Mouse (Mus musculus) stomach, adult 2 months (tissue): ENCODE results near the gene Tmem136. TPM values are rescaled to one million over a fixed set of nuclear protein-coding genes. Genes with fewer than 3 reads are reported as not detected.

Experiments used
- polyA plus RNA-seq: library from polyadenylated mRNA; depleted of rRNA; stranded (reverse); fragments of >200 nt; gene quantifications from 2 replicates; pipeline ENCODE4 v1.2.3, GENCODE M21; 2012; rRNA removed

Tmem136 gene
- 0.89 and 1.3 TPM in 2 replicates for polyA plus RNA-seq

GRCm38 (mm10) chr9:43116134-43116996 lies at the start of gene Tmem136:
Gene Tmem136, minus strand, starts transcription at chr9:43116570.

GRCm38 (mm10) chr9:43107187-43107517 lies 9.2 kb downstream of the Tmem136 start, which contains the start of gene Arhgef12:
Gene Arhgef12, minus strand, starts transcription at chr9:43107239.

Other genes starting within 250 kb of the Tmem136 start
- gene Grik4, start 172.1 kb downstream of the Tmem136 start, polyA plus RNA-seq = 0.14 and 0.37 TPM in 2 replicates
- gene Arhgef12, start 9.3 kb downstream of the Tmem136 start, polyA plus RNA-seq = 4.2 and 7.2 TPM in 2 replicates
- gene Pou2f3, start 93.8 kb upstream of the Tmem136 start, polyA plus RNA-seq = 1.2 and 1.3 TPM in 2 replicates
- gene Oaf, start 123.3 kb upstream of the Tmem136 start, polyA plus RNA-seq = 12.7 and 17.0 TPM in 2 replicates
- 38.5 and 43.0 TPM in 2 replicates for gene Trim29, start 194.3 kb upstream of the Tmem136 start, polyA plus RNA-seq